8 mouse cellular contexts compared by ENCODE assay signal in the genomic region with DNA sequence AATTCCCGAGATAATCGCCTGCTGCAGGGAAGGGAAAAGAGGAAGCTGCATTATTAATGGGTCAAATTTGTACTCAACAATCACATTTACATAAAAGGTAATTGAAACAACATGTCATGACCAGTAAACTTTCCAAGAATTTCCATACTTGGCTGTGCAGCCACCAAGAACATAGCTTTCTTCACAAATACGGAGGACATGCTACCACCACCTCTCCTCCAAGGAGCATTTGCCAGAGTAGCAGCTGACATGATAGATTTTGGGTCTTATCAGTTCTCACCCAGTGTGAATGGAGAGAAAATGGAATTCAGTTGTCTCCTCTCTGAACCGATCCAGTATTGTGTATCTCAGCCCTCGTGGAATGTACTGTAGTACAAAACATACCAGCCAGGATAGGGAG. TPM values are rescaled to one million over a fixed set of nuclear protein-coding genes. Genes with fewer than 3 reads are reported as not detected.
DNase-seq lines count a peak whose midpoint lies in the region; ATAC-seq and TF ChIP-seq lines count a peak whose summit lies in the region.

No protein-coding gene starts in this region.

- TF ChIP-seq CTCF in gastrocnemius, adult 2 months (IDR thresholded peaks at IDR 0.05), result no peak
- no peak for TF ChIP-seq CTCF in forebrain, postnatal 0 days (IDR thresholded peaks at IDR 0.05; ENCODE audit: low read depth)

- H3K27me3 ChIP-seq in forebrain, postnatal 0 days (ENCODE audit: insufficient read depth, low read length), result no peaks in the 10 kb centered on the region

- peak overlapping the region; percentile 78 for H3K4me2 ChIP-seq in forebrain, postnatal 0 days (ENCODE audit: low read depth)

- H3K36me3 ChIP-seq in ES-E14 (ENCODE audit: control insufficient read depth, insufficient read depth, low read length, poor library complexity, severe bottlenecking) (no peaks in the 10 kb centered on the region), macrophage (ENCODE audit: inconsistent target) (no peaks in the 10 kb centered on the region)
- H3K36me3 ChIP-seq in forebrain, postnatal 0 days (ENCODE audit: insufficient read depth), result no peaks in the 10 kb centered on the region

- no peak for DNase-seq in gastrocnemius, adult 2 months
- DNase-seq in gastrocnemius, postnatal 4 days (ENCODE audit: low spot score in 2 of 2), result no peak
- DNase-seq in ES-E14 (ENCODE audit: low read depth, low spot score), result no peak
- no peak for DNase-seq in forebrain, postnatal 0 days
- DNase-seq in cerebellum, adult 8-10 months, result no peak
- no peak for DNase-seq in gastrocnemius, adult 18-20 months (ENCODE audit: low spot score)

- ATAC-seq in forebrain, postnatal 0 days, result no peak
- ATAC-seq in frontal cortex, adult (ENCODE audit: low TSS enrichment), result no peak

- WGBS in forebrain, postnatal 0 days, result 5% methylated on average over 5 of the region's 5 CpGs
- 0% methylated on average over 5 of the region's 5 CpGs for WGBS in macrophage (ENCODE audit: missing documents)

- no peaks in the 10 kb centered on the region for H3K9me3 ChIP-seq in ES-E14 (ENCODE audit: control insufficient read depth, insufficient read depth, low read depth, low read length)
- no peaks in the 10 kb centered on the region for H3K9me3 ChIP-seq in forebrain, postnatal 0 days (ENCODE audit: low read length)

- peak overlapping the region; percentile 95 for H3K9ac ChIP-seq in ES-E14 (ENCODE audit: insufficient read depth, low read depth, low read length, poor library complexity, severe bottlenecking)
- peak overlapping the region; percentile 99 for H3K9ac ChIP-seq in forebrain, postnatal 0 days

- H3K79me2 ChIP-seq in macrophage (ENCODE audit: inconsistent target), result peaks cover 49% of the 10 kb centered on the region

- H3K4me1 ChIP-seq in ES-E14 (ENCODE audit: control insufficient read depth in 2 of 2, insufficient read depth in 2 of 2, low read length in 2 of 2, poor library complexity in 1 of 2), result no peaks in the 10 kb centered on the region
- peaks cover 13% of the 10 kb centered on the region for H3K4me1 ChIP-seq in forebrain, postnatal 0 days (ENCODE audit: insufficient read depth)

- intact Hi-C loops in gastrocnemius, adult 2 months (cut with DNase I), result no loop called here

- in situ Hi-C loops in ES-E14 (cut with MboI; ENCODE audit: low sequenced_read_pairs in 2 of 2, unreplicated experiment in 2 of 2), result no loop called here

- peak overlapping the region; percentile 85 for H3K4me3 ChIP-seq in gastrocnemius, adult 2 months
- peak overlapping the region; percentile 89 to 91 for H3K4me3 ChIP-seq in ES-E14 (ENCODE audit: insufficient read depth in 1 of 2, low read depth in 1 of 2, low read length in 2 of 2, poor library complexity in 1 of 2, severe bottlenecking in 1 of 2)
- H3K4me3 ChIP-seq in forebrain, postnatal 0 days (ENCODE audit: low read depth, low read length), result peak overlapping the region; percentile 87
- H3K4me3 ChIP-seq in macrophage (ENCODE audit: inconsistent target), result peak overlapping the region; percentile 78

- H3K27ac ChIP-seq in gastrocnemius, adult 2 months, result peak overlapping the region; percentile 100
- H3K27ac ChIP-seq in ES-E14 (ENCODE audit: insufficient read depth, low read depth, low read length, poor library complexity, severe bottlenecking), result no peak overlapping the region
- no peak overlapping the region for H3K27ac ChIP-seq in forebrain, postnatal 0 days (ENCODE audit: low read depth, low read length)
- H3K27ac ChIP-seq in macrophage, result peak overlapping the region; percentile 84

TF ChIP-seq in ES-E14, 5 proteins besides CTCF, POLR2A, EP300 and RAD21:
- TF ChIP-seq ZNF384 (IDR thresholded peaks at IDR 0.05; ENCODE audit: low read depth, low read length), result no peak

RNA-seq across cellular contexts. Expression of a gene that starts 1.4 kb away (rescaled TPM):
- 10 to 100 TPM; 87.9 to 91.5 TPM for total RNA-seq in gastrocnemius, adult 2 months (2021)
- 100 to 1,000 TPM; 119 to 130 TPM for total RNA-seq in gastrocnemius, postnatal 4 days (2021)
- total RNA-seq in ES-E14 (2012; rRNA removed), result 34.0 and 39.5 TPM in 2 replicates
- total RNA-seq in forebrain, postnatal 0 days (2014; rRNA removed), result 98.0 and 121 TPM in 2 replicates
- polyA plus RNA-seq in forebrain, postnatal 0 days (2015; fragmentation: Nextera tagmentation; extraction: Ambion mirVana), result 432 and 544 TPM in 2 replicates
- 100 to 1,000 TPM; 243 to 608 (median 477) TPM for total RNA-seq in macrophage (2018; cell fraction: chromatin; rRNA removed)
- total RNA-seq in macrophage (2018; cell fraction: cytosol; rRNA removed), result 100 to 1,000 TPM; 166 to 246 (median 212) TPM
- 100 to 1,000 TPM; 214 to 458 (median 297) TPM for total RNA-seq in macrophage (2018; cell fraction: nucleus; rRNA removed)
- polyA plus RNA-seq in macrophage (2018), result 185 to 231 TPM (median 186 TPM) in 3 replicates
- total RNA-seq in gastrocnemius, adult 18-20 months (2021), result 10 to 100 TPM; 77.0 to 84.0 TPM

RNA-seq across cellular contexts. Expression of a gene that starts 56.6 kb away (rescaled TPM):
- 100 to 1,000 TPM; 676 to 777 TPM for total RNA-seq in gastrocnemius, adult 2 months (2021)
- total RNA-seq in gastrocnemius, postnatal 4 days (2021), result 100 to 1,000 TPM; 259 to 284 TPM
- 78.2 and 165 TPM in 2 replicates for total RNA-seq in ES-E14 (2012; rRNA removed)
- total RNA-seq in forebrain, postnatal 0 days (2014; rRNA removed), result 24.3 and 30.3 TPM in 2 replicates
- polyA plus RNA-seq in forebrain, postnatal 0 days (2015; fragmentation: Nextera tagmentation; extraction: Ambion mirVana), result 24.3 and 27.2 TPM in 2 replicates
- total RNA-seq in macrophage (2018; cell fraction: chromatin; rRNA removed), result 10 to 100 TPM in 23 of 26 experiments, 1 to 10 TPM in 3; 8.4 to 93.6 (median 29.9) TPM
- 100 to 1,000 TPM in 25 of 26 experiments, 10 to 100 TPM in 1; 99.7 to 189 (median 139) TPM for total RNA-seq in macrophage (2018; cell fraction: cytosol; rRNA removed)
- total RNA-seq in macrophage (2018; cell fraction: nucleus; rRNA removed), result 100 to 1,000 TPM in 3 of 26 experiments, 10 to 100 TPM in 23; 39.9 to 143 (median 74.4) TPM
- 134 to 277 TPM (median 181 TPM) in 3 replicates for polyA plus RNA-seq in macrophage (2018)
- 100 to 1,000 TPM; 526 to 574 TPM for total RNA-seq in gastrocnemius, adult 18-20 months (2021)

Comparison
In these comparisons a context has a peak if more than half of its experiments do, and no peak if none do; other contexts are left out.
1. H3K27ac ChIP-seq: peak in gastrocnemius, adult 2 months (single experiment) and macrophage (single experiment); none in ES-E14 (single experiment) and forebrain, postnatal 0 days (single experiment).
2. Peak in every context shown above with its lines, with median percentiles within 50 percentile points of each other: H3K4me3 ChIP-seq.